Mouse (Mus musculus): ENCODE measurements around the gene Ablim2. TPM values are rescaled to one million over a fixed set of nuclear protein-coding genes. Genes with fewer than 3 reads are reported as not detected.

Ablim2 gene
- polyA plus RNA-seq, 1 experiment from 2014 or later: 3.8 TPM

GRCm38 (mm10) chr5:35814334-35814941, 56.8 kb downstream of the Ablim2 start:
- Histone ChIP-seq H3K27me3 (replicated peaks) (peaks cover 34% of the 10 kb centered on the region), H3K27ac (ENCODE audit: poor library complexity, severe bottlenecking) (no peak overlapping the region), H3K36me3 (no peaks in the 10 kb centered on the region), H3K9me3 (replicated peaks) (no peaks in the 10 kb centered on the region), H3K4me1 (replicated peaks) (peaks cover 20% of the 10 kb centered on the region), H3K4me3 (no peak overlapping the region), H3K9ac (no peak overlapping the region; the same call in 1 of the 2 replicates), H3K4me2 (no peak overlapping the region)
- 62% methylated on average over 15 of the region's 15 CpGs for WGBS
- ATAC-seq (ENCODE audit: insufficient number of reproducible peaks, low FRiP score): no peak

GRCm38 (mm10) chr5:35815051-35815450, 57.4 kb downstream of the Ablim2 start:
- WGBS: 42% methylated on average over 2 of the region's 2 CpGs

GRCm38 (mm10) chr5:35817266-35817665, 59.6 kb downstream of the Ablim2 start:
- 82% methylated on average over 3 of the region's 5 CpGs for WGBS
- H3K4me2 ChIP-seq: no peak overlapping the region
- H3K27me3 ChIP-seq (replicated peaks): peaks cover 34% of the 10 kb centered on the region
- peaks cover under 1% of the 10 kb centered on the region for H3K4me1 ChIP-seq (replicated peaks)
- no peak for ATAC-seq (ENCODE audit: insufficient number of reproducible peaks, low FRiP score)
- H3K9ac ChIP-seq: no peak overlapping the region
- H3K27ac ChIP-seq (ENCODE audit: poor library complexity, severe bottlenecking): no peak overlapping the region
- no peaks in the 10 kb centered on the region for H3K36me3 ChIP-seq
- no peak overlapping the region for H3K4me3 ChIP-seq
- H3K9me3 ChIP-seq (replicated peaks): 0 out of 2 replicates have a peak, but pooled peaks cover 3% of the 10 kb centered on the region

More at GRCm38 (mm10) chr5:35815051-35815450, 57.4 kb downstream of the Ablim2 start:
- ATAC-seq (ENCODE audit: insufficient number of reproducible peaks, low FRiP score): no peak
- Histone ChIP-seq H3K27me3 (replicated peaks) (peaks cover 34% of the 10 kb centered on the region), H3K36me3 (no peaks in the 10 kb centered on the region), H3K9me3 (replicated peaks) (no peaks in the 10 kb centered on the region), H3K4me1 (replicated peaks) (peaks cover 20% of the 10 kb centered on the region), H3K27ac (ENCODE audit: poor library complexity, severe bottlenecking) (no peak overlapping the region), H3K4me2 (no peak overlapping the region), H3K4me3 (no peak overlapping the region), H3K9ac (no peak overlapping the region)

- no peaks in the 10 kb centered on the region; the same call in 1 of the 2 replicates for H3K4me1 ChIP-seq (replicated peaks)
- H3K4me2 ChIP-seq: no peak overlapping the region
- H3K36me3 ChIP-seq: no peaks in the 10 kb centered on the region
- no peak for ATAC-seq (ENCODE audit: insufficient number of reproducible peaks, low FRiP score)
- peaks cover 31% of the 10 kb centered on the region for H3K27me3 ChIP-seq (replicated peaks)
- WGBS: 74% methylated on average over 3 of the region's 3 CpGs
- no peak overlapping the region for H3K27ac ChIP-seq (ENCODE audit: poor library complexity, severe bottlenecking)
- H3K9ac ChIP-seq: no peak overlapping the region
- H3K9me3 ChIP-seq (replicated peaks): 0 out of 2 replicates have a peak, but pooled peaks cover 5% of the 10 kb centered on the region
- no peak overlapping the region for H3K4me3 ChIP-seq
Measured at GRCm38 (mm10) chr5:35817882-35818281, 60.2 kb downstream of the Ablim2 start.

GRCm38 (mm10) chr5:35822721-35823120, 65.0 kb downstream of the Ablim2 start:
- Histone ChIP-seq H3K4me2 (no peak overlapping the region), H3K9ac (no peak overlapping the region), H3K36me3 (no peaks in the 10 kb centered on the region), H3K4me1 (replicated peaks) (peaks cover 8% of the 10 kb centered on the region), H3K27ac (ENCODE audit: poor library complexity, severe bottlenecking) (no peak overlapping the region), H3K9me3 (replicated peaks) (0 out of 2 replicates have a peak, but pooled peaks cover 5% of the 10 kb centered on the region), H3K27me3 (replicated peaks) (peaks cover 17% of the 10 kb centered on the region; the same call in 1 of the 2 replicates), H3K4me3 (no peak overlapping the region)
- WGBS: 72% methylated on average over 5 of the region's 5 CpGs
- ATAC-seq (ENCODE audit: insufficient number of reproducible peaks, low FRiP score): no peak

- Histone ChIP-seq H3K9me3 (replicated peaks) (0 out of 2 replicates have a peak, but pooled peaks cover 5% of the 10 kb centered on the region), H3K4me3 (no peak overlapping the region), H3K27ac (ENCODE audit: poor library complexity, severe bottlenecking) (no peak overlapping the region), H3K36me3 (no peaks in the 10 kb centered on the region), H3K4me1 (replicated peaks) (peaks cover 8% of the 10 kb centered on the region), H3K4me2 (no peak overlapping the region), H3K27me3 (replicated peaks) (peaks cover 22% of the 10 kb centered on the region), H3K9ac (no peak overlapping the region)
- WGBS: 68% methylated on average over 5 of the region's 5 CpGs
- ATAC-seq (ENCODE audit: insufficient number of reproducible peaks, low FRiP score): no peak
Measured at GRCm38 (mm10) chr5:35826465-35826864, 68.8 kb downstream of the Ablim2 start.

GRCm38 (mm10) chr5:35827075-35827474, 69.4 kb downstream of the Ablim2 start:
- H3K36me3 ChIP-seq: no peaks in the 10 kb centered on the region
- peaks cover 28% of the 10 kb centered on the region for H3K27me3 ChIP-seq (replicated peaks)
- no peak overlapping the region for H3K4me2 ChIP-seq
- ATAC-seq (ENCODE audit: insufficient number of reproducible peaks, low FRiP score): no peak
- peaks cover 8% of the 10 kb centered on the region for H3K4me1 ChIP-seq (replicated peaks)
- 0 out of 2 replicates have a peak, but pooled peaks cover 3% of the 10 kb centered on the region for H3K9me3 ChIP-seq (replicated peaks)
- no peak overlapping the region for H3K4me3 ChIP-seq
- no peak overlapping the region for H3K27ac ChIP-seq (ENCODE audit: poor library complexity, severe bottlenecking)
- 38% methylated on average over 14 of the region's 14 CpGs for WGBS
- H3K9ac ChIP-seq: no peak overlapping the region

GRCm38 (mm10) chr5:35827856-35828255, 70.2 kb downstream of the Ablim2 start:
- H3K36me3 ChIP-seq: no peaks in the 10 kb centered on the region
- H3K4me1 ChIP-seq (replicated peaks): peaks cover 8% of the 10 kb centered on the region
- no peak overlapping the region for H3K9ac ChIP-seq
- no peak for ATAC-seq (ENCODE audit: insufficient number of reproducible peaks, low FRiP score)
- WGBS: 71% methylated on average over 5 of the region's 5 CpGs
- H3K27ac ChIP-seq (ENCODE audit: poor library complexity, severe bottlenecking): no peak overlapping the region
- no peaks in the 10 kb centered on the region for H3K9me3 ChIP-seq (replicated peaks)
- H3K4me3 ChIP-seq: no peak overlapping the region
- H3K4me2 ChIP-seq: no peak overlapping the region
- peaks cover 33% of the 10 kb centered on the region for H3K27me3 ChIP-seq (replicated peaks)

- H3K4me3 ChIP-seq: no peak overlapping the region
- no peak overlapping the region for H3K27ac ChIP-seq (ENCODE audit: poor library complexity, severe bottlenecking)
- H3K9ac ChIP-seq: no peak overlapping the region
- H3K9me3 ChIP-seq (replicated peaks): no peaks in the 10 kb centered on the region
- no peaks in the 10 kb centered on the region for H3K36me3 ChIP-seq
- H3K27me3 ChIP-seq (replicated peaks): peaks cover 33% of the 10 kb centered on the region
- 79% methylated on average over 3 of the region's 3 CpGs for WGBS
- ATAC-seq (ENCODE audit: insufficient number of reproducible peaks, low FRiP score): no peak
- H3K4me2 ChIP-seq: no peak overlapping the region
- H3K4me1 ChIP-seq (replicated peaks): peaks cover 8% of the 10 kb centered on the region
Measured at GRCm38 (mm10) chr5:35830101-35830500, 72.4 kb downstream of the Ablim2 start.

- Histone ChIP-seq H3K4me1 (replicated peaks) (no peaks in the 10 kb centered on the region), H3K9ac (no peak overlapping the region), H3K27ac (ENCODE audit: poor library complexity, severe bottlenecking) (no peak overlapping the region), H3K27me3 (replicated peaks) (peaks cover 18% of the 10 kb centered on the region), H3K9me3 (replicated peaks) (no peaks in the 10 kb centered on the region), H3K4me2 (no peak overlapping the region), H3K4me3 (no peak overlapping the region), H3K36me3 (no peaks in the 10 kb centered on the region)
- 77% methylated on average over 4 of the region's 4 CpGs for WGBS
- ATAC-seq (ENCODE audit: insufficient number of reproducible peaks, low FRiP score): no peak
Measured at GRCm38 (mm10) chr5:35833881-35834280, 76.2 kb downstream of the Ablim2 start.

GRCm38 (mm10) chr5:35836992-35837391, 79.3 kb downstream of the Ablim2 start:
- no peak overlapping the region for H3K4me3 ChIP-seq
- no peaks in the 10 kb centered on the region for H3K36me3 ChIP-seq
- no peaks in the 10 kb centered on the region for H3K4me1 ChIP-seq (replicated peaks)
- ATAC-seq (ENCODE audit: insufficient number of reproducible peaks, low FRiP score): no peak
- H3K9ac ChIP-seq: no peak overlapping the region
- H3K27ac ChIP-seq (ENCODE audit: poor library complexity, severe bottlenecking): no peak overlapping the region
- peaks cover 20% of the 10 kb centered on the region for H3K27me3 ChIP-seq (replicated peaks)
- H3K9me3 ChIP-seq (replicated peaks): no peaks in the 10 kb centered on the region
- no peak overlapping the region for H3K4me2 ChIP-seq
- 86% methylated on average over 15 of the region's 15 CpGs for WGBS

- ATAC-seq (ENCODE audit: insufficient number of reproducible peaks, low FRiP score): no peak
Measured at GRCm38 (mm10) chr5:35839262-35839661, 81.6 kb downstream of the Ablim2 start.

More at GRCm38 (mm10) chr5:35839262-35839661, 81.6 kb downstream of the Ablim2 start:
- peaks cover 15% of the 10 kb centered on the region for H3K27me3 ChIP-seq (replicated peaks)
- H3K9ac ChIP-seq: no peak overlapping the region
- H3K36me3 ChIP-seq: no peaks in the 10 kb centered on the region
- 37% methylated on average over 2 of the region's 2 CpGs for whole genome bisulfite sequencing
- no peak overlapping the region for H3K4me2 ChIP-seq
- no peaks in the 10 kb centered on the region for H3K4me1 ChIP-seq (replicated peaks)
- no peaks in the 10 kb centered on the region for H3K9me3 ChIP-seq (replicated peaks)
- no peak overlapping the region for H3K27ac ChIP-seq (ENCODE audit: poor library complexity, severe bottlenecking)
- no peak overlapping the region for H3K4me3 ChIP-seq

Measured in heart, embryonic 12.5 days (tissue).